Mouse (Mus musculus) ES-E14 (cell line): ENCODE results near the gene Cfap77.

Experiments
- CHD2 ChIP-seq: IDR thresholded peaks from 2 replicates; pipeline ENCODE4 v1.6.1; 2014; ENCODE audit warnings: mild to moderate bottlenecking, low read depth, low read length, inconsistent platforms
- MAFK ChIP-seq: IDR thresholded peaks from 2 replicates; pipeline ENCODE4 v1.6.1; 2014; ENCODE audit warnings: mild to moderate bottlenecking, low read depth, low read length, inconsistent platforms; ENCODE audit not compliant: insufficient read depth
- ZNF384 ChIP-seq: IDR thresholded peaks from 2 replicates; pipeline ENCODE4 v1.6.1; 2012; ENCODE audit warnings: low read depth, low read length, inconsistent platforms

DNA sequence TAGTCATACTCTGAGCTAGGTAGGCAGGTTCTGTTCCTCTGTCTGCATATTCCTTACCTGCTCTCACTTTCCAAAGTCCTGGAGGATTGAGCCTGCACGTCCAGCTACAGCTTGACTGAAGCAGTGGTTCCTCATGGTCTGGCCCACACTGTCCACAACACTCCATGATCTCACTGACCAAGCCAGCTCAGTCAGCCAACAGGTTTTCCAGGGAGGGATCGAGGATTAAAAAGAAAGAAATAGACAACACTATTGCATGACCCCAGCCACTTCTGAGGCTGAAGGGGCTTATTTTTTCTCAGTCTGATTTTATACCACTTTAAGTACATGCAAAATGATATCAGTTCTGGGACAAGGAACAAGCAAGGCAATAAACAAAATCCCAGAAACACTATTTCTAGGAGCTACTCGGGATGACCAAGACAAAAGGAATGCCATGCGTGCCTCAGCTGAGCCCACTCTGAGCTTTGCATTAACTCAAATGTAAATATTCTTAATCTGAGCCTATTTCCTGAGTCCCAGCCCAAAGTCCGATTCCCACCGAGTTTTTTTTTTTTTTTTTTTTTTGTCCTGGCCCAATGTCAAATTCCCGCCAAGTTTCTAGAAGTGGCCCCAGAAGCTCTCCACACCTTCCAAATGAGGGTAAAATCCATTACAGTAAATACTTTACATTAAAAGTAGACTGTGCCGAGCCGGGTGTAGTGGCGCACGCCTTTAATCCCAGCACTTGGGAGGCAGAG lies 20.6 kb upstream of the Cfap77 start:
- TF ChIP-seq MAFK (no peak), CHD2 (no peak), ZNF384 (peak; percentile 95)
